12 mouse cellular contexts compared by ENCODE assay signal in the genomic region with DNA sequence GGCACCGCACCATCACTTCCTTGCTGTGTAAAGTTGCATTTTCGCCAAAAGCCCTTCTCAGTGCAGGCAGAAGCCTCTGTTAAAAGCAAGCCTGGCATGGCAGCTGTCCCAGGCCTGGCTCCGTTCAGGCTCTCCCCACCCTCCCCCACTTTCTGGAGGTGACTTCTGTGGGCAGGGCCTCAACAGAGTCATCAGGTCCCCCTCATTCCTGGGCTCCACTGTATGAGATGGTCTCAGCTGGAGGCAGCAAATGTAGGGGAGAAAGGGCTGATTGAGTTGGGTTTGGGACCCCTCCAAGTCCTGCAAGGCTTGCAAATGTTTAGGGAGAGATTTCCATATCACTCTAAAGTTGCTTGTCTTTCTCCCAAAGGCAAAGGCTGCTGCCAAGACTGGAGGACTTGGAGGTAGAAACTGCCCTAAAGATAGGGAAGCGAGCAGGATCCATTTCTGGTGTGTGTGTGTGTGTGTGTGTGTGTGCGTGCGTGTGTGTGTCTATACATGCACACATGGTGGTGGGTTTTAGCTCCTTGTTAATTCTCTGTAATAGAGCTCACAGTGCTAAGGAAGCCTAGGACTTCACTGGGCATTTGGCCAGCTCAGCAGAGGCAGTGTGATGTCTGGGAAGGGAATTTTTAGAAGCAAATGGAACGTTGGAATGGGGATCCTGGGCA. TPM values are rescaled to one million over a fixed set of nuclear protein-coding genes. Genes with fewer than 3 reads are reported as not detected.
DNase-seq lines count a peak whose midpoint lies in the region; ATAC-seq lines count a peak whose summit lies in the region.
"Had no signal": no experiment of that assay in that cellular context is flagged by ENCODE, and none has a peak within 500 bp of the region (broad histone marks: within the 10 kb centered on the region; RNA-seq: fewer than 3 reads in every experiment).

No protein-coding gene starts in this region.

- no peaks in the 10 kb centered on the region for H3K36me3 ChIP-seq in heart, embryonic 10.5 days
- H3K36me3 ChIP-seq in forebrain, embryonic 14.5 days (ENCODE audit: control insufficient read depth, insufficient read depth, low read length): no peaks in the 10 kb centered on the region
- H3K36me3 ChIP-seq in hindbrain, embryonic 13.5 days: no peaks in the 10 kb centered on the region
- H3K36me3 ChIP-seq in midbrain, embryonic 14.5 days (ENCODE audit: control insufficient read depth, insufficient read depth, low read length): no peaks in the 10 kb centered on the region
- H3K36me3 ChIP-seq in kidney, embryonic 14.5 days (ENCODE audit: control insufficient read depth, insufficient read depth, low read length): no peaks in the 10 kb centered on the region
- H3K36me3 ChIP-seq: neural tube, embryonic 13.5 days had no signal

- H3K9me3 ChIP-seq in heart, embryonic 10.5 days: no peaks in the 10 kb centered on the region
- no peaks in the 10 kb centered on the region for H3K9me3 ChIP-seq in forebrain, embryonic 14.5 days (replicated peaks; ENCODE audit: control insufficient read depth, low read length)
- H3K9me3 ChIP-seq in hindbrain, embryonic 13.5 days: no peaks in the 10 kb centered on the region
- no peaks in the 10 kb centered on the region for H3K9me3 ChIP-seq in midbrain, embryonic 14.5 days (ENCODE audit: control insufficient read depth, low read length)
- no peaks in the 10 kb centered on the region for H3K9me3 ChIP-seq in kidney, embryonic 14.5 days (ENCODE audit: control insufficient read depth, low read length)
- H3K9me3 ChIP-seq: neural tube, embryonic 13.5 days had no signal

- WGBS in heart, embryonic 10.5 days: 69% methylated on average over 7 of the region's 7 CpGs
- 43% methylated on average over 7 of the region's 7 CpGs for WGBS in forebrain, embryonic 14.5 days
- WGBS in hindbrain, embryonic 13.5 days: 59% methylated on average over 7 of the region's 7 CpGs
- 71% methylated on average over 7 of the region's 7 CpGs for WGBS in midbrain, embryonic 14.5 days
- 80% methylated on average over 7 of the region's 7 CpGs for WGBS in kidney, embryonic 14.5 days

- no peaks in the 10 kb centered on the region for H3K27me3 ChIP-seq in heart, embryonic 10.5 days (ENCODE audit: insufficient read depth, poor library complexity, severe bottlenecking)
- no peaks in the 10 kb centered on the region for H3K27me3 ChIP-seq in forebrain, embryonic 14.5 days (replicated peaks; ENCODE audit: control insufficient read depth, insufficient read depth, low read length)
- H3K27me3 ChIP-seq in hindbrain, embryonic 13.5 days: peaks cover 8% of the 10 kb centered on the region; the same call in 1 of the 2 replicates
- H3K27me3 ChIP-seq in midbrain, embryonic 14.5 days (ENCODE audit: control insufficient read depth, insufficient read depth, low read length): no peaks in the 10 kb centered on the region
- no peaks in the 10 kb centered on the region for H3K27me3 ChIP-seq in kidney, embryonic 14.5 days (ENCODE audit: control insufficient read depth, insufficient read depth, low read length)
- H3K27me3 ChIP-seq: neural tube, embryonic 13.5 days had no signal

- no peak overlapping the region for H3K4me3 ChIP-seq in heart, embryonic 10.5 days
- no peak overlapping the region for H3K4me3 ChIP-seq in forebrain, embryonic 14.5 days (ENCODE audit: low read depth, low read length)
- H3K4me3 ChIP-seq in hindbrain, embryonic 13.5 days: no peak overlapping the region
- no peak overlapping the region for H3K4me3 ChIP-seq in midbrain, embryonic 14.5 days (replicated peaks; ENCODE audit: low read depth, low read length)
- no peak overlapping the region for H3K4me3 ChIP-seq in kidney, embryonic 14.5 days (ENCODE audit: low read length)
- H3K4me3 ChIP-seq: neural tube, embryonic 13.5 days had no signal

- ATAC-seq in forebrain, embryonic 14.5 days: peak; percentile 68
- peak; percentile 69 for ATAC-seq in hindbrain, embryonic 13.5 days (ENCODE audit: low FRiP score)
- ATAC-seq in midbrain, embryonic 14.5 days (ENCODE audit: low FRiP score, low TSS enrichment): 0 out of 2 replicates have a peak, but pooled peaks have one; percentile 46
- ATAC-seq in CD4-positive, CD25-positive, alpha-beta regulatory T cell, adult 4 months: no peak
- ATAC-seq in kidney, embryonic 14.5 days (ENCODE audit: low FRiP score, low TSS enrichment): no peak

- H3K9ac ChIP-seq in forebrain, embryonic 14.5 days (ENCODE audit: low read length): no peak overlapping the region
- H3K9ac ChIP-seq in hindbrain, embryonic 13.5 days: no peak overlapping the region
- no peak overlapping the region for H3K9ac ChIP-seq in midbrain, embryonic 14.5 days (replicated peaks; ENCODE audit: low read length)
- no peak overlapping the region for H3K9ac ChIP-seq in kidney, embryonic 14.5 days (ENCODE audit: low read depth, low read length)
- H3K9ac ChIP-seq: neural tube, embryonic 13.5 days had no signal

- no peak overlapping the region for H3K27ac ChIP-seq in heart, embryonic 10.5 days
- H3K27ac ChIP-seq in forebrain, embryonic 14.5 days (ENCODE audit: low read depth, low read length): 0 out of 2 replicates have a peak overlapping the region, but pooled peaks have one; percentile 14
- H3K27ac ChIP-seq in hindbrain, embryonic 13.5 days: peak overlapping the region; percentile 18; the same call in 1 of the 2 replicates
- no peak overlapping the region for H3K27ac ChIP-seq in midbrain, embryonic 14.5 days (replicated peaks; ENCODE audit: low read depth, low read length)
- H3K27ac ChIP-seq in kidney, embryonic 14.5 days (ENCODE audit: low read depth, low read length): no peak overlapping the region
- H3K27ac ChIP-seq: neural tube, embryonic 13.5 days had no signal

- no peaks in the 10 kb centered on the region for H3K4me1 ChIP-seq in heart, embryonic 10.5 days
- H3K4me1 ChIP-seq in forebrain, embryonic 14.5 days (ENCODE audit: control insufficient read depth, insufficient read depth, low read length): peaks cover 6% of the 10 kb centered on the region; the same call in 1 of the 2 replicates
- H3K4me1 ChIP-seq in hindbrain, embryonic 13.5 days (replicated peaks): peaks cover 19% of the 10 kb centered on the region
- no peaks in the 10 kb centered on the region for H3K4me1 ChIP-seq in midbrain, embryonic 14.5 days (ENCODE audit: control insufficient read depth, insufficient read depth, low read length)
- H3K4me1 ChIP-seq in kidney, embryonic 14.5 days (ENCODE audit: control insufficient read depth, insufficient read depth, low read length): no peaks in the 10 kb centered on the region
- H3K4me1 ChIP-seq: neural tube, embryonic 13.5 days had no signal

- DNase-seq in heart, adult 8-10 months (ENCODE audit: low spot score): peak; percentile 6
- no peak for DNase-seq in heart, embryonic 10.5 days (ENCODE audit: low spot score)
- peak; percentile 72 for DNase-seq in forebrain, embryonic 14.5 days (ENCODE audit: low spot score)
- DNase-seq in midbrain, embryonic 14.5 days: peak; percentile 50
- DNase-seq in thymus, postnatal 25 days: no peak
- DNase-seq: adrenal gland, postnatal 14 days; kidney, adult 11 months had no signal

- no peak overlapping the region for H3K4me2 ChIP-seq in forebrain, embryonic 14.5 days (ENCODE audit: low read length)
- H3K4me2 ChIP-seq in hindbrain, embryonic 13.5 days: no peak overlapping the region
- no peak overlapping the region for H3K4me2 ChIP-seq in midbrain, embryonic 14.5 days (ENCODE audit: low read length)
- H3K4me2 ChIP-seq in kidney, embryonic 14.5 days (replicated peaks; ENCODE audit: low read depth, low read length): no peak overlapping the region
- H3K4me2 ChIP-seq: neural tube, embryonic 13.5 days had no signal

RNA-seq across cellular contexts. Expression of gene Spata19, which starts 40.9 kb away (rescaled TPM):
- total RNA-seq in heart, adult 8-10 months (2022): not detected
- not detected in 2 replicates for polyA plus RNA-seq in heart, embryonic 10.5 days (2016; fragmentation: Nextera tagmentation; extraction: Ambion mirVana)
- 0.27 TPM in 1 of 2 replicates, not detected in the other for polyA plus RNA-seq in forebrain, embryonic 14.5 days (2014; fragmentation: Nextera tagmentation; extraction: Ambion mirVana)
- not detected in 2 replicates for polyA plus RNA-seq in hindbrain, embryonic 13.5 days (2015; fragmentation: Nextera tagmentation; extraction: Ambion mirVana)
- not detected in 2 replicates for polyA plus RNA-seq in midbrain, embryonic 14.5 days (2014; fragmentation: Nextera tagmentation; extraction: Ambion mirVana)
- not detected for polyA plus RNA-seq in CD4-positive, CD25-positive, alpha-beta regulatory T cell, adult 4 months (2017; shearing (Covaris generic))
- not detected in 2 replicates for polyA plus RNA-seq in kidney, embryonic 14.5 days (2014; fragmentation: Nextera tagmentation; extraction: Ambion mirVana)
- total RNA-seq: adrenal gland, postnatal 14 days had no signal
- polyA plus RNA-seq: liver, embryonic 16.5 days; neural tube, embryonic 13.5 days had no signal

Comparison
In these comparisons a context has a peak if more than half of its experiments do, and no peak if none do; other contexts are left out.
1. DNase-seq: peak in heart, adult 8-10 months (single experiment), forebrain, embryonic 14.5 days (single experiment) and midbrain, embryonic 14.5 days (single experiment); none in heart, embryonic 10.5 days (single experiment) and thymus, postnatal 25 days (single experiment).
2. H3K27ac ChIP-seq: peak in forebrain, embryonic 14.5 days (single experiment) and hindbrain, embryonic 13.5 days (single experiment); none in heart, embryonic 10.5 days (single experiment), midbrain, embryonic 14.5 days (single experiment) and kidney, embryonic 14.5 days (single experiment).
3. ATAC-seq: peak in forebrain, embryonic 14.5 days (single experiment), hindbrain, embryonic 13.5 days (single experiment) and midbrain, embryonic 14.5 days (single experiment); none in CD4-positive, CD25-positive, alpha-beta regulatory T cell, adult 4 months (single experiment) and kidney, embryonic 14.5 days (single experiment).